Mouse (Mus musculus) left cerebral cortex, adult 11 months (tissue): Measurements from ENCODE around the gene Ksr1.

Source experiments
- DNase-seq: peaks from one replicate; pipeline ENCODE4 v3.0.0; 2022; ENCODE audit warnings: low spot score

The Ksr1 gene

DNA sequence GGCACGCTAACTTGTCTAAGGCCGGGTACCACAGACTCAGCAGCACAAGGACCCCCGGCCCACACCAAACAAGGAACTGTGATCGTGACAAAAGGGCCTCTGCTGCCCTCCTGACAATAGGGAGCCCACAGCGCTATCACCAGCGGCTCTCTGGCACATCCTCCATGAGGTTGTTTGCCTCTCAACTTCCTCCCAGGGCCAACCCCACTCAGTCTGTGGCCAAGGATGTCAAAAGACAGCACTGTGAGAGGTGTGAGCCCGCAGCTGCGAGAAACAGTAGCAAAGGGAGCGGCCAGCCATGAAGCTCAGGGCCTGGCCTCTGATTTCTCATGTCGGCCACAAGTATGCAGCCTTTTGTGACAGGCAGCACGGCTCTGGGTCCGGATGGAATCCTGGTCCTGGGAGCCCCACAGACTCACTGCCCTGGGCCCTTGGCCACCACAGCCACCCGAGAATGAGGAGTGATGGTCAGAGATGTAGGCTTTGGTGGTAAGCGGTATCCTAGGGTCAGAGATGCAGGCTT is 104.2 kb downstream of the Ksr1 start:
- no peak for DNase-seq

DNA sequence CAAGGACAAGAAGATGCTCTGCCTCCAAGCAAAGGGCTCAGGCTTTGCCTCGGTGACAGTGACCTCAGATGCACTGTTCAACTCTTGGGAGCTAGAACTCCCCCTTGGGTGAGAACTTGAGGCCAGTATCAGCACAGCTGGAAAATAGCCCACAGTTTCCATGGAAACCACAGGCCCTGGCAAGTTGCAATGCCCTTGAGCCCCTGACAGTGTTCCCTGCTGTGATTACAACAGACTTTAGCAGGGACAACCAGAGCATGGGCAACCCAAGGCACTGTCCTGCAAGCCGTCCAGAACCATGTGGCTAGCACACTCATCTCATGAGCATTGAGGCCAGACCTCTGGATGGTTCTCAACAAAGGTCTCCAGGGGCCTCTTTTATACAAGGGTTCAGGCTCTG is 106.7 kb downstream of the Ksr1 start:
- DNase-seq = no peak

DNA sequence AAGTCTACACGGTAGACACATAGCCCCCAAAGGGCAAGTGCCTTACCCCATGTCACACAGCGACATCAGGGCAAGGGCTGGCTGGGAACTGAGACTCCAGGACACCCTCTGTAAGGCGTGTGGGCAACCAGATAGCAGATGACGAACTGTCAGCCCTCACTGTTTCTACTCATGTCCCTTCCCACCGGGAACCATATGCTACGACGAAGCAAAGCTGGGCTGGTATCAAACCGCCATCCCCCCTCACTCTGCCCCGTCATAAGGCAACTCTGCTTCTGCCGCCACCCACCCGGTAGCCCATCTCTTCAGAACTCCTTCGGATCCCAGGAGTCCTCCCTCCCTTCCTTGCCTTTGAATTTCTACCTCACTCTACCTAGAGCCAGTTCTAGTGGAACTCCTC is 108.7 kb downstream of the Ksr1 start:
- no peak for DNase-seq

DNA sequence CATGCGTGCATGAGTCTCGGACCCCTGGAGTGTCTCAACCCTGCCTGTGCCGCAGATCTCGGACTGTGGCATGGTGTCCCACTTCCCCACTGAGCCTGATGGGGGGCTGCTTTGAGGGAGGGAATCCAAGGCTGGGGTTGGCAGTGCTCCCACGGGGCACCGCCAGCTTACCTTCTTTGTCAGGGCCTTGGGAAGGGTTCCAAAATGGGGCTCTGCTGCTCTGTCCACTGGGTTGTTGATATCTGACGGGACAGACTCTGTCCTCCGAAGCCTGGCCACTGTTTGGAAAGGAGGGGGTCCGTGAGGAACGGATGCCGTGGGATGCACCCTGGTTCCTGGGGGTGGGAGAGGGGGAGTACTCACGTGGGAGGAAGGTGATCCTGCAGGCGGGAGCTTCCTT is 109.9 kb downstream of the Ksr1 start:
- no peak for DNase-seq

DNA sequence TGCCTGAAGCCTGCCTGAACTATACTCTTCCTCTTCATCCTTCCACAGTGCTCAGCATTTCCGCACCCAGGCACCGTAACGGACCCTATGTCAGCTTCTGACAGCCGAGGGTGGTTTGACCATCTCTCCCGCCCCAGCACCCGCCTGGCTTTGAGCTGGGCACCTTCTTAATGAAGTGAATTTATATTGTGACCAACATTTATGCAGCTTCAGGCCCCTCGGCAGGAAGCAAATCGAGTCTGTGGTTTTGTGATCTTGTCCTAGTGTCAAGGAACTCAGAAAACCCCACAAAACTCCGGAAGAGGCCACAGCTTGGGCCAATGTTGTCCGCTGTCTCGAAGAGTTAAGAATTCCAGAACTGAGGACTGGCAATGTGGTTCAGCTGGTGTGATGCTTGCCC is 112.6 kb downstream of the Ksr1 start:
- DNase-seq = no peak

DNA sequence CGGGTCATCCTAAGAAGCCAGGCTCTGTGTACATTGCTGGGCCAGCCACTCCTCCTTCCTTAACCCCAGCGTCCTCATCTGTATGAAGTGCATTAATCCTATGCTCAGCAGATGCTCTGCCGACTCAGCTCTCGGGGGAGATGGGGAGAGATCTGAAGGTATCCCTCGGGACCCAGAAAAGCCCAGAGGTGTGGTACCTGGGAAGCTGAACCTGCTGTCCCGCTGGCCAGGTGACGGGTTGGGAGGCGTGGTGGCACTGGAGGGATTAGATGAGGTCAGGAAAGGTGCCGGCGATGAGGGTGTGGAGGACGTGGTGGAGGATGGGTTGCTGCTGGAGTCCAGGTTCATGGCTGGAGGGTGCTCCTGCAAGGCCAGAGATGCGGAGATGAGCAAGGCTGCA is 113.2 kb downstream of the Ksr1 start:
- no peak for DNase-seq

DNA sequence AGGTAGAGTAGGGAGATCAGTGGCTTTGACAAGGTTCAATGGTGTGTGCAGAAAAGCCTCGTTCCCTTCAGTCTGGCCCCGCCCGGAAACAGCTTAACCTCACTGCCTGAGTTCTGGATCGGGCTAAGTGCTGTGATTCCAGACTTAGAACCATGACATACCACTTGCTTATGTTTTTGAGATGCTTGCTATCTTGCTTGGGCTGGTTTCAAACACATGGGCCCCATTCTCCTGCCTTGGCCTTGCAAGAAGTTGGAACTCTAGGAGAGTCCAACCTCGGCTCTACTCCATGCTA is 114.8 kb downstream of the Ksr1 start:
- DNase-seq = no peak

DNA sequence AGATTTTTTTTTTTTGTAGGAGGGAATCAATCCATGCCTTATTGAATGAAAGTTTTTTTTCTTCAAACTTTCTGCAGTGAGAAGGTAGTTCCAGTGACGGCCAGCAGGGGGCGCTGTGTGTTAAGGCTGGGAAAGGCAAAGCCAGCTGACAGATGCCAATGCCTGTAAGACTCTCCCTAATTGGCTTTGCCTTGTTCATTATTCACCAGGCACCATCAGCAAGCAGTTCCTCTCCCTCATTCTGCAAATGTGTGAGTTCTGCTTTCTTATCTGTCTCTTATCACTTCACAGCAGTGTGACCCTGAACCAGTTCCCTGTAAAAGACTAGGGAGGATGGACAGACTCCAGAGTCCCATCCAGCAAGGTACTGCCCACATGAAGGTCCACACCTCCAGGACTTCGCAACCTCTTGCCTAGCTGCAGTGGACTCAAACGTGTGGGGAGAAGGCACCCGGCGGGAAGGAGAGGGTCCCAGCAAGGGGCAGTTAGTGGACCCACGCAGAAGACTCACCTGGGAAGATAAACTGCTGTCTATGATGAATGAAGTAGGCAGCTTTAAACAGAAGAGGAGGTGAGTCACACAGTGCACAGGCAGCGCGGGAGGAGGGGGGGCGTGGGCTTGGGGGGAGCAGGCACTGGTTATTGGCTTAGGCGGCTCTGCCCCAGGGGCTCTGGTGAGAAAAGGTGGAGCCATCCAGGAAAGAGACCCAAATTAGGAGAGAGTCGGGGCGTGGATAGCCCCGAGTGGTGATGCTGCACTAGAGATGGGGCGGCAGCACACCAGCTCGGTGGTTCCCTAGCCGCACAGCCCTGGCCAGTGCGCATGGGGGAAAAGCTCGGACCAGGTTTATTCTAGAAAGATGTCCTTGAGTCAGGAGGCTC is 115.4 kb downstream of the Ksr1 start:
- peak; percentile 61 for DNase-seq

DNA sequence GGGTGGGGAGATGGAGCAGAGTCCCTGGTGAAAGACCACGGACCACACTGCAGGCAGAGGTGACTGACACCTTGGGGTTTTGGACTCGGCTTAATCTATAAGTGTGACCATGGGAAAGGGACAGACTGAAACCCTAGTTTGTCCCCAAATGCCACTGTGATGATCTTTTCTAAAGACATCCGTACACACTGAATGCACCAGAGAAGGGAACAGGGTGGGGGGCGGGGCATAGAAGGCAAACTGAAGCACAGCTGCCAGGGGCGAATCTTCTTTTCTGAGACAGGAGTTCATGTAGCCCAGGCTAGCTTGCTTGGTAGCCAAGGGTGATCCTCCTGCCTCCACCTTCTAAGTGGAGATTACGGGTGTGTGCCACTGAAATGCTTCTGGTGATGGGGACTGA is 122.5 kb downstream of the Ksr1 start:
- DNase-seq = no peak

DNA sequence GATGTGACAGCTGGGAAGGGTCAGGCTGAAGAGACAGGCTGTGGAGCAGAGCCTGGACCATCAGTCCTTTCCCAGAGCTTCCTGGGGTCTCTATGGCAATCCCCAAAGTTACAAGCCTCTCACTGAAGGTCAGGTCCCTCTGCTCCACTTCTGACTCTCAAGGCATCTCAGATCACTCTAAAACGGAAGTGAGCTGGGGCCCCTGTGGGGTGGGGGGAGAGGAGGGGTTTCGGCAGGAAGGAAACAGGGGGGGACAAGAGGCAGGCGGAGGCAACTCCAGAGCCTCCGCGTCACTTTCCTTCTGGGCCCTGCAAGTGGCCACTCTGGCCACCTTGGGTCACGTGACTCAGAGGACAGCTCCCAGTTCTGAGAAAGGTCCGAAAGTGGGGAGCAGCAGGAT is 122.9 kb downstream of the Ksr1 start:
- DNase-seq = no peak

DNA sequence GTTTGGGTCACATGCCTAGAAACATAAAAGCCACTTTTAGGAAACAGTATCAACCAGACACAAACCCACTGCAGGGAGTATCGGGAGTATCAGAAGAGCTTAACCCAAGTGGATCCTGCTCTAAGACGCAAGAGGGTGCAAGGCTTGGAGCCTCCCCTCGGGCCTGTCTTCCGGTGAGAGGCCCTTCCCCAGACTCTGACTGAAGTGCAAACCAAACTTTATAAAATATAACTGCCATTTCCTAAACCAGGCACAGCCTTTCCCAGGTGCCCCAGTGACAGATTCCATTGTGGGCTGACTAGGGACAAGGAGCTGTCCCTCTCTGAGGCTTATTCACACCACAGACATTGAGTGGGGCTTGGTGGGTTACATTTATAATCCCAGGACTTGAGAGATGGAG is 123.4 kb downstream of the Ksr1 start:
- DNase-seq = no peak

DNA sequence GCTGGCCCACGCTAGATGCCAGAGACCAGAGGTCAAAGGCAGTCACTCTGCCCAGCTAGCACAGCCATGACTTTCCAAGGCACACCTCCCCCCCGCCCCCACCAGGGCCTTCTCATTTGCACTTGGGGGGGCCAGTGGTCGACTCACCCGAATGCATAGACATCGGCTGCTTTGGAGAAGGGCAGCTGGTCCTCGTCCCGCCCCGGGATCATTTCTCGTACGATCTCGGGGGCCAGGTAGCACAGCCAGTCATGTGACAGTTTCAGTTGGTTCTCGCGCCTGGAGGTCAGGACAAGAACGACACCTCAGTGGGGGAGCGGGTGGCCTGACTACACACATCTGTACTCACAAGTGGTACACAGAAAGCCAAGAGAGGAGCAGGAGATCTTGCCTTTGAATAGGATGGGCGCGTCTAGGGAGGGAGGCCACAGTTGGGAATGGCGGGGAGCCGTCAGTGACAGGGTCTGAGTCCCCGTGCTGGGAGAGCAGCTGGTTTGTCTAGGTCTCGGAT is 125.6 kb downstream of the Ksr1 start:
- DNase-seq = no peak

DNA sequence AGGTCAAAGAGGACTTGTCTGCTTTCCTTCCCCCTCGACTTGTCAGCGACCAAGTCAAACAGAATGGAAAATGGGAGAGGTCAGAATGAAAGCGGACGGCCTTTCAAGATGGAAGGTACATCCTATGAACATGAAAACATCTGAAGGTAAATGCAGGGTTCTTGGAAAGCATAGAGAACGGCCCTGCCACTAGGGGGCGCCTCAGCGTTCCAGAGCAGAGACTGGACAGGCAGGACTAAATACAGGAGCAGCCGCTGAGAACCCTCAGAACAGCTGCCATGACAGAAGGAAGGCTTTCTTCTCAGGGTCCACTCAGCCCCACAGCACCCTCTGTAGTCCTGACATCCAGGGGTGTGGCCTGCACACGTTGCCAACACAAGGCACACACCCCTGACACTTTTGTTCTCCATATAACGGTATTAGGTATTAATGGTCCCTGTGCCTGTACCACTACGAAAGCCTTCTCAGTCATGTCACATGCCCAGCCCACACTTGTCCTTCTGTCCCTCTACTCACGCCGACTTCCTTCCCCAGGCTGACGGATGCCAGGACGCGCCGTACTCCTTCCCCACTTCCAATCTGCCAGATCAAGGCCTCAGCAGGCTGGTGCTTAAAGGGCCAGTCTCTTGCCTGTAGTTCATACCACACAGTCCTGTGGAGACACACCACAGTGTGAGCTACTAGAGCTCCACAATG is 126.2 kb downstream of the Ksr1 start:
- no peak for DNase-seq

DNA sequence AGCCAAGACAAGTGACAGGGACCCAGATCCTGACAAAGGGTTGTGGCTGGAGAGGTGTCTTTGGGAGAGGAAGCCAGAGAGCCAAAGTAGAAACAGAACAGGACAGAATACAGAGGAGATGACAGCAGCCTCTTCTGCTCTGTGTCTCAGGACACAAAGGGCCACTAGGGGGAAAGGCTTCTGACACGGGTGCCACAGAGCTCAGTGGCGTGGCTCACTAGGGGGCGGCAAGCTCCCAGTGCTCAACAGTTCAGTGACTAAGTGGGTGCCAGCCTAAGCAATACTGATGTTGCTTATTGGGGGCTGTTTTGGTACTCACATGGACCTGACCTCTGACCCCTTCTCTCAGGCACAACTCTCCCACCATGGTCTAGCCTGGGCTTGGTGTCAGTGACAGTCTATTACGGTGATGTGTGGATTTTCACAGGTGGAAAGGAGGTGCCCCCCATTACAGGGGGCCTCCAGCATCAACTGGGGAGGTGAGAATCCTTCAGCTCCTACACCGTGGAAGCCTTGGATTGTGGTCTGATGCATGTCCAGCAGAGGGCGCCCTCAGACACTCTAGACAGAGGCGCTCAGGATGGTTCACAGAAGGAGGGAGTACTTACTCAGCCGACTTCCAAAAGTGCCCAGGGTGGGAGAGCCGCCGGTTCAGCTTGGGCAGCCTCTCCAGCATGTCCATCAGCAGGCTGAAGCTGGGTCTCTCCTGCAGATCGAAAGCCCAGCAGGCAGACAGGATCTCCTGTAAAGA is 127.1 kb downstream of the Ksr1 start:
- no peak for DNase-seq

DNA sequence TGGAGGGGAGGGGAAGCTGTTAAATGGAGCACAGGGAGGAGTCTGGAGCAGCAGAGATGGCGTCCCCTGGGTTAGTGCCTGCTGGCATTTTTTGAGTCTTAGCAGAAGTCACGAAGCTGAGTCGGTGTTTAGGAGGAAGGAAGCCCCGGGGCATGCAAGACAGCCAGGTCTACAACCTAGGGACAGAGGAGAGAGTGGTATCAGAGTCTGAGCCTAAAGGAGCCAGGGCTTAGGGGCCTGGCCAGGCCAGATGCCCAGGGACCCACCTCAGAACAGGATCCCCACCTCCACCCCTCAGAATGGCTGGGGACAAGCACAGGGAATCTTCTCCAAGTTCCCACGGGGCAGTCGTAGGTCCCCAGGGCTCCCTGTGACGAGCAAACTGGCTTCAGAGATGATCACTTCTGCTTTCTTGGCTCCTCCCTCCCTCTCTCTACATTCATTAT is 129.0 kb downstream of the Ksr1 start:
- DNase-seq = no peak

DNA sequence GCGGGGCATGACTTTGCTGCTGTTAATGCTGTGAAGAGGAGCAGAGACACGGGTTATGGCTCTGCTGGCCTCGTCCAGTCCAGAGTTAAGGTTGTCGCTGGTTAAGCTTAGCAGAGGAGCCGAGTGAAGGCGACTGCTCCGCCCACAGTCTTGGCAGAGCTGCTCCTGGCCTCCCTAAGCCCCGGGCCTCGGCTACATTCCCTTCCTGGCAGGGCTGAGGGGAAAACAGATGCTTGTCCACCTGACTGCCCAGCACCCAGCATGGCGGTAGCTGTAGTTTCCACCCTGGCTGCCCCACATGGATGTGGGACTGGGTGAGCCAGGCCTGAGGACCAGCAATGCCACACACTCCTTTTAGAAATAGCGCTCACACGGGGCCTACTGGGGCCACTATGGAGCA is 130.0 kb downstream of the Ksr1 start:
- no peak for DNase-seq

DNA sequence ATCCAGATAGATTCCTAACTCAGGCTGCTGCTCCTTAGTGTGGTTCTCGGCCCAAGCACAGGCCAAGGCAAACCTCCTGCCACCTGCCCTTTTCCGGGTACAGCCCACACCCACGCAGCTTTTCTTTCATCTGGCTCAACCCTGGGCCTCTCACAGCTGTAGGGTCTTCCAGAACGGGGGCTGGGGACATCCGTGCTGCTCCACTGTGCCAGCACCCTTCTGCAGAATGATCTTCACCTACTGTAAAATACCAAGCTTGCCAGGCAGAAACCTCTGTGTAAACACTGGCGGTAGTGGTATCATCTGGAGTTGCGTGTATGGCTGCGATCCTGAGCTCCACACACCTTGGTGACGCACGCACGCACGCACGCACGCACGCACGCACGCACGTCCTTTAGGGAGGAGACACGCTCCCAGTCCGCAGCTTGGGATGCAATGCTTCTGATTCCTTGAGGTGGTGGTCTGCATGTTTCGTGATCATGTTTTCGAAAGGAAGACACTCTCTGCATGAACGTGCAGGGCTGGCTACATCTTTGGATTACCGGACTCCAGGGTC is 130.5 kb downstream of the Ksr1 start:
- no peak for DNase-seq

DNA sequence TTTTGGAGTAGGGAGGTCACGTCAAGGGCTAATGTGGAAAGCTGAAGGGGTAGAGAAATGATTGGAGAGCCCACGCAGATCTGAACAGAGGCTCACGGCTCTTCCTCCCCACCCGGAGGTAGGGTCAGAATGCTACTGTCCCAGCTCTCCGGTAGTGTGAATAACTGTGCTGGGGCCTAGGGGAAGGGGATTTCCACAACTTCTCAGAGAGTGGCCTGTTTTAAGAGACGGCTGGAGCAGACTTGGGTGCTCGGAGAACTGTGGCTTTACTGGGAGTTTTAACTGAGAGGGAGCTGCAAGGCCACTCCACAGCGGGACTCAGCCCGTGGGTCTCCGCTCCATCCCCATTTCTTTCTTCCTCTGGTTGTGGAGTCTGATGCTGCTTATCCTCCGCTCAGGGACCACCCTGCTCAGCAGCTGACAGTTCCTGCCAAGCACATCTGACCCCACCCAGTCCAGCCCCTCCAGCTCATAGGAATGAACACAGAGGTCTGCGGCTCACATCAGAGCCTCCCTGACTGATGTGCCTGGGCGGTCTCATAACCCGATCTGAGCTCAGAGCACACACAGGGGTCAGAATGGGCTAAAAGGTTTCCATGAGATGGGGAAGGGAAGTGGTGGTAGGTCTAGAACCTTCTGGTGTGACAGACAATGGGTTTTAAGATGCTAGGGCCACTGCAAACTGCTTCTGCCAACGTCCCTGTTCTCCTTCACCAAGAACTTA is 131.4 kb downstream of the Ksr1 start:
- DNase-seq = no peak

DNA sequence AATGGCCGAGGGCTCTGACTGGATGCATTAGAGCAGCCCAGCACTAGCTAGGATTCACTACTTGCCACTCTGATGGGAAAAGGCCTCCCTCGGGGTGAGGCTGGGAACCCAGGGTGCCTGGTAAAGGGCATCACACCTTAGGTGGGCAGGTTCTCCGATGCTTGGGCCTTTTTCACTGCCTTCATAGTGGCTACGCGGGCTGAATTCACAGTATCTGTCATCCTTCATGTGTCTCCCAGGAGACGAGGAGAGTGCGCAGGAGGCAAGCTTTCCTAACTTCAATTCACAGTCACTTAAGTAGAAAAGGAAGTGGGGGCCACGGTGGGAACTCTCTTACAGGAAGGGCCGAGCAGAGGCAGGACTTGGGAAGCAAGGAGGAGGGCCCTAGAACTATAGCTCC is 132.4 kb downstream of the Ksr1 start:
- DNase-seq = no peak

DNA sequence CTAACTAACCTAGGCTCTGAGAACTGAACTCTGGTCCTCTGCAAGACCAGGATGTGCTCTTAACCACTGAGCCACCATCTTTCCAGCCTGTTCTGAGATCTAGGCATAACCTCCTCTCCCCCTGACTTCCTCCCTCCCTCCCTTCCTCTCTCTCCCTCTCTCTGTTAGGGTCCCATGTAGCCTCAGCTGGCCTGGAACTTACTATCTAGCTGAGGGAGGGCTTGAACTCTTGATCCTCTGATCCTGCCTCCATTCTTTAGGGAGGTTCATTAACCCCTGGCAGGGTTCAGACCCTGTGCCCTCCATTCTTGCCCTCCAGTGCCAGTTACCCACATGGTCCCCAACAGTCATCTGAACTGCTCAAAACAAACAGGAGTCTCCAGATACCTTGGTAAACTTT is 133.2 kb downstream of the Ksr1 start:
- DNase-seq = no peak

DNA sequence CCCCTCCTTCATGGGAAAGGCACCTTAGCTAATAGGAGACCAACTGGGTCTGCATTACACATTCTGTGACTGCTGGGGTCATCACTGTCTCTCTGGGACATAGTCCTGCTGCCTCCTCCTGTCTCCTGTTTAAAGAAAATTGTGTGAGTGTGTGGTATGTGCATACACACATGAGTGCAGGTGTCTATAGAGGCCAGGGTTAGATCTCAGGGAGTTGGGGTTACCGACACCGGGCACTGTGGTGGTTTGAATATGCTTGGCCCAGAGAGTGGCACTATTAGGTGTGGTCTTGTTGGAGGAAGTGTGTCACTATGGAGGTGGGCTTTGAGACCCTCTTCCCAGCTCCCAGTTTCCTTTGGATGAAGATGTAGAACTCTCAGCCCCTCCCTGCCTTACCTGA is 133.7 kb downstream of the Ksr1 start:
- DNase-seq = no peak

DNA sequence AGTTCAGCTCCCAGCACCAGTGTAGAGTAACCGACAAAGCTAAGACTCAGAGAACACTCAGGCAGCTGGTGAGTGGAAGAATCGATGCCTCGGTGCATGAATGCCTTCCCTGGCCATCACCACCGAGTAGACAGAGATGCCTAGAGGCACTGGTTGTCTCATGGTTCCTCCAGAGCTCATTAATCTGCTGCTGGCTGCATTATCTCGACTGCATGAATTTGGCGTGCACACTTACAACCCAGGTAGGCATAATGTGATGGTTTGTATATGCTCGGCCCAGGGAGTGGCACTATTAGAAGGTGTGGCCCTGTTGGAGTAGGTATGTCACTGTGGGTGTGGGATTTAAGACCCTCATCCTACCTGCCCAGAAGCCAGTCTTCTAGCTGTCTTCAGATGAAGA is 137.3 kb downstream of the Ksr1 start:
- no peak for DNase-seq
